Mouse (Mus musculus): ENCODE results near the gene Fmnl2.
A peak's percentile ranks its signal among the peaks of the same experiment; 100 is the strongest.

Fmnl2 gene

GRCm38 (mm10) chr2:52989316-52989715 lies 131.7 kb downstream of the Fmnl2 start:
- DNase-seq: no peak

- DNase-seq: no peak
Measured at GRCm38 (mm10) chr2:52990874-52991687, 133.4 kb downstream of the Fmnl2 start.

- no peak for DNase-seq
Measured at GRCm38 (mm10) chr2:52991688-52992194, 134.1 kb downstream of the Fmnl2 start.

- DNase-seq: no peak
Measured at GRCm38 (mm10) chr2:52993241-52993640, 135.6 kb downstream of the Fmnl2 start.

- DNase-seq: no peak
Measured at GRCm38 (mm10) chr2:52994526-52994925, 136.9 kb downstream of the Fmnl2 start.

GRCm38 (mm10) chr2:52997955-52998750 lies 140.5 kb downstream of the Fmnl2 start:
- DNase-seq: no peak

- peak; percentile 45 for DNase-seq
Measured at GRCm38 (mm10) chr2:52999524-52999969, 141.9 kb downstream of the Fmnl2 start.

- DNase-seq: no peak
Measured at GRCm38 (mm10) chr2:53000446-53000845, 142.8 kb downstream of the Fmnl2 start.

GRCm38 (mm10) chr2:53006161-53006560 lies 148.5 kb downstream of the Fmnl2 start:
- no peak for DNase-seq

- DNase-seq: peak; percentile 63
Measured at GRCm38 (mm10) chr2:53007142-53007541, 149.5 kb downstream of the Fmnl2 start.

GRCm38 (mm10) chr2:53013051-53013450 lies 155.4 kb downstream of the Fmnl2 start:
- DNase-seq: no peak

- DNase-seq: no peak
Measured at GRCm38 (mm10) chr2:53014451-53014850, 156.8 kb downstream of the Fmnl2 start.

GRCm38 (mm10) chr2:53022982-53023381 lies 165.3 kb downstream of the Fmnl2 start:
- DNase-seq: no peak

- DNase-seq: peak; percentile 50
Measured at GRCm38 (mm10) chr2:53026056-53026769, 168.6 kb downstream of the Fmnl2 start.

GRCm38 (mm10) chr2:53028868-53029267 lies 171.2 kb downstream of the Fmnl2 start:
- DNase-seq: no peak

GRCm38 (mm10) chr2:53029716-53030431 lies 172.2 kb downstream of the Fmnl2 start:
- DNase-seq: no peak

- DNase-seq: no peak
Measured at GRCm38 (mm10) chr2:53030432-53030826, 172.8 kb downstream of the Fmnl2 start.

- no peak for DNase-seq
Measured at GRCm38 (mm10) chr2:53038253-53038652, 180.6 kb downstream of the Fmnl2 start.

GRCm38 (mm10) chr2:53038737-53039136 lies 181.1 kb downstream of the Fmnl2 start:
- no peak for DNase-seq

GRCm38 (mm10) chr2:53047031-53047430 lies 189.4 kb downstream of the Fmnl2 start:
- no peak for DNase-seq

- DNase-seq: no peak
Measured at GRCm38 (mm10) chr2:53047749-53048387, 190.2 kb downstream of the Fmnl2 start.

GRCm38 (mm10) chr2:53050376-53050775 lies 192.7 kb downstream of the Fmnl2 start:
- DNase-seq: peak; percentile 53
